Mouse (Mus musculus) embryonic facial prominence, embryonic 14.5 days (tissue): Measurements from ENCODE around the gene Atpaf1. TPM values are rescaled to one million over a fixed set of nuclear protein-coding genes. Genes with fewer than 3 reads are reported as not detected.
A peak's percentile ranks its signal among the peaks of the same experiment; 100 is the strongest.

Experiments
- ATAC-seq: fragments of 200-750 bp; cut with Nextera tagmentation; 2 replicates; pipeline ENCODE4 v1.8.0; 2017; ENCODE audit warnings: low read depth, moderate number of reproducible peaks, moderate TSS enrichment
- DNase-seq: peaks from one replicate; pipeline ENCODE4 v3.0.0-alpha.2; 2015; ENCODE audit warnings: low spot score
- H3K27ac ChIP-seq: fragments of 300-500 bp; sonication (generic); replicated peaks from 2 replicates; pipeline ENCODE4 v1.5.1; 2014; ENCODE audit warnings: low read depth, mild to moderate bottlenecking, low read length, moderate library complexity
- H3K27me3 ChIP-seq: fragments of 300-500 bp; sonication (generic); replicated peaks from 2 replicates; pipeline ENCODE4 v1.6.1; 2014; ENCODE audit warnings: low read length; ENCODE audit not compliant: control insufficient read depth, insufficient read depth
- H3K36me3 ChIP-seq: fragments of 300-500 bp; sonication (generic); 2 replicates; pipeline ENCODE4 v1.6.1; 2014; ENCODE audit warnings: low read length, mixed read lengths; ENCODE audit not compliant: control insufficient read depth, insufficient read depth
- H3K4me1 ChIP-seq: fragments of 300-500 bp; sonication (generic); 2 replicates; pipeline ENCODE4 v1.6.1; 2014; ENCODE audit warnings: antibody characterized with exemption, low read length; ENCODE audit not compliant: control insufficient read depth, insufficient read depth
- H3K4me2 ChIP-seq: fragments of 300-500 bp; sonication (generic); 2 replicates; pipeline ENCODE4 v1.6.1; 2014; ENCODE audit warnings: low read depth, mild to moderate bottlenecking, low read length, moderate library complexity, mixed read lengths
- H3K4me3 ChIP-seq: fragments of 300-500 bp; sonication (generic); 2 replicates; pipeline ENCODE4 v1.5.1; 2014; ENCODE audit warnings: low read depth, mild to moderate bottlenecking, low read length
- H3K9ac ChIP-seq: fragments of 300-500 bp; sonication (generic); 2 replicates; pipeline ENCODE4 v1.6.1; 2014; ENCODE audit warnings: low read depth, mild to moderate bottlenecking, low read length, moderate library complexity, mixed read lengths
- H3K9me3 ChIP-seq: fragments of 300-500 bp; sonication (generic); 2 replicates; pipeline ENCODE4 v1.6.1; 2016; ENCODE audit warnings: low read length; ENCODE audit not compliant: control insufficient read depth
- WGBS: fragments of 180-500 bp; shearing (Covaris S2); extraction: QIAGEN DNeasy Blood & Tissue Kit; methylation state at CpG from one replicate; pipeline ENCODE4 v1.1.7; 2014; 5-methylcytosine and 5-hydroxymethylcytosine counted together
- polyA plus RNA-seq: library from polyadenylated mRNA; unstranded; fragments of >200 nt; fragmentation: Nextera tagmentation; extraction: Ambion mirVana; gene quantifications from 2 replicates; pipeline ENCODE4 v1.2.1, GENCODE M21; 2014

Atpaf1 gene
- polyA plus RNA-seq, 1 experiment from 2014 or later, result 54.4 TPM

GRCm38 (mm10) chr4:115821431-115821830 is 36.8 kb downstream of the Atpaf1 start:
- H3K4me2 ChIP-seq, result no peak overlapping the region
- no peak overlapping the region for H3K27ac ChIP-seq
- H3K36me3 ChIP-seq, result peaks cover 9% of the 10 kb centered on the region; the same call in 1 of the 2 replicates
- H3K4me1 ChIP-seq, result no peaks in the 10 kb centered on the region
- DNase-seq (no peak), ATAC-seq (no peak)
- no peaks in the 10 kb centered on the region for H3K27me3 ChIP-seq
- no peak overlapping the region for H3K9ac ChIP-seq
- no peaks in the 10 kb centered on the region for H3K9me3 ChIP-seq
- no peak overlapping the region for H3K4me3 ChIP-seq

- ATAC-seq, result no peak
- Histone ChIP-seq H3K4me3 (no peak overlapping the region), H3K4me2 (no peak overlapping the region), H3K27ac (no peak overlapping the region), H3K9ac (no peak overlapping the region), H3K36me3 (peaks cover 8% of the 10 kb centered on the region; the same call in 1 of the 2 replicates), H3K4me1 (no peaks in the 10 kb centered on the region), H3K9me3 (no peaks in the 10 kb centered on the region), H3K27me3 (no peaks in the 10 kb centered on the region)
- DNase-seq, result no peak
- WGBS, result 75% methylated on average over 3 of the region's 3 CpGs
Observed at GRCm38 (mm10) chr4:115821928-115822327, 37.3 kb downstream of the Atpaf1 start.

DNA sequence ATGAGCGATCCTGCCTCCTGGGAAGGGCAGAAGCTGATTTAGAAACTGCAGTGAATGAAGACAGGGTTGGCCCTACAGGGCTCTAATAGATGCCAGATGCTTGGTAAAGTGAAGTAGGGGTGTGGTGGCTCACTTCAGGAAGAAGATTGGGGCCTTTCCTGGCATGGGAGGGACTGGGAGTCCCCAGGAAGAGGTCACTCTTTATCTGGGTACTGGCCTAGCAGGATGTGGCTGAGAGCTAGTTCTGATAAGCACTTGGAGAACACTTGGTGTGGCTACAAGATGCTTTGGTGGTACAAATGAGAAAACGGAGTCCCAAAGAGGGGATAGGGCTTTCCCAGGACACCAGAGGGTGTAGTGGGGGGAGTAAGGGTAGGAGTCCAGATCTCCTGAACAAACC is 39.6 kb downstream of the Atpaf1 start:
- ATAC-seq, result no peak
- WGBS, result 63% methylated on average over 2 of the region's 2 CpGs

GRCm38 (mm10) chr4:115825271-115825670 is 40.7 kb downstream of the Atpaf1 start:
- no peak overlapping the region for H3K4me2 ChIP-seq
- no peaks in the 10 kb centered on the region for H3K9me3 ChIP-seq
- ATAC-seq (no peak), DNase-seq (no peak)
- H3K4me3 ChIP-seq, result no peak overlapping the region
- no peak overlapping the region for H3K27ac ChIP-seq
- H3K36me3 ChIP-seq, result no peaks in the 10 kb centered on the region
- H3K27me3 ChIP-seq, result no peaks in the 10 kb centered on the region
- H3K9ac ChIP-seq, result no peak overlapping the region
- WGBS, result 86% methylated on average over 2 of the region's 2 CpGs
- peaks cover 6% of the 10 kb centered on the region; the same call in 1 of the 2 replicates for H3K4me1 ChIP-seq

More for the DNA sequence above, 39.6 kb downstream of the Atpaf1 start:
- Histone ChIP-seq H3K9ac (no peak overlapping the region), H3K4me2 (no peak overlapping the region), H3K27ac (no peak overlapping the region), H3K4me1 (peaks cover 6% of the 10 kb centered on the region; the same call in 1 of the 2 replicates), H3K27me3 (no peaks in the 10 kb centered on the region), H3K9me3 (no peaks in the 10 kb centered on the region), H3K36me3 (peaks cover 6% of the 10 kb centered on the region; the same call in 1 of the 2 replicates), H3K4me3 (no peak overlapping the region)
- no peak for DNase-seq

DNA sequence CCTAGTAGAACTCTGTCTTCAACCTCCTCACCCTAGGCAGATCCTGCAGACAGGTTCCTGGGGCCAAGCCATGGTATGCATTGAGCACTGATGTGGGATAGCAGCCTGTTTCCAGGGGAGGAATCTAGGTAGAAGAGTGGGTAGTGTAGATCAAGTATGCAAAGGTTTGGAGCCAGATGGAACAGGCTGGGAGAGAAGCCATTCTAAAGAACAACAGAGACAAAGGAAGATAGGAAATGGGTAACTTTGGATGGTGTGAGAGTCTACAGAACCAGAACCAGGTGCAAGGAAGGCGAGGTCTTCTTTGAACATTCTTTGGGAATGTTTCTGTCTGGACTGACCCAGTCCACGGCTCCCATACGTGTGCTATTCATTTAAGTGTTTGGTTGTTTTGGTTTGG is 42.5 kb downstream of the Atpaf1 start:
- Histone ChIP-seq H3K4me1 (peaks cover 6% of the 10 kb centered on the region; the same call in 1 of the 2 replicates), H3K9ac (no peak overlapping the region), H3K4me3 (peak overlapping the region; percentile 78; the same call in 1 of the 2 replicates), H3K36me3 (peaks cover 10% of the 10 kb centered on the region), H3K9me3 (no peaks in the 10 kb centered on the region), H3K27me3 (no peaks in the 10 kb centered on the region), H3K27ac (no peak overlapping the region), H3K4me2 (peak overlapping the region; percentile 56)
- WGBS, result 71% methylated on average over 3 of the region's 3 CpGs
- ATAC-seq (no peak), DNase-seq (no peak)

DNA sequence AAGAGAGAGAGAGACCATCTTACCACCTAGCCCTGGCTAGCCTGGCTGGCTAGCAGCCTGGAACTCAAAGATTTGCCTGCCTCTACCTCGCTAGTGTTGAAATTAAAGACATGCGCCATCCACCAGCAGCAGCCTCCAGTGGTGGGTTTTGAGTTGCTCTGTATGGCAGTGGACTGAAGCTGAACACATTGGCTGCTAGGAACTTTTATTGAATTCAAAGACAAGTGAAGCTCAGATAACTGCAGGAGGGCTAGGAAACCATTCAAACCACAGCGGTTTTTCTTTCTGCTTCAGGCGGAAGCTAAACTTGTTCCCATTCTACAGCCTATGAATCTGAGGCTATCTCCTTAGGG is 42.9 kb downstream of the Atpaf1 start:
- 3% methylated on average over 4 of the region's 4 CpGs for WGBS
- peak overlapping the region; percentile 79 for H3K9ac ChIP-seq
- H3K27me3 ChIP-seq, result no peaks in the 10 kb centered on the region
- H3K9me3 ChIP-seq, result no peaks in the 10 kb centered on the region
- peaks cover 12% of the 10 kb centered on the region for H3K36me3 ChIP-seq
- H3K4me3 ChIP-seq, result peak overlapping the region; percentile 78
- H3K4me2 ChIP-seq, result peak overlapping the region; percentile 56
- H3K27ac ChIP-seq, result peak overlapping the region; percentile 75
- no peak for DNase-seq
- H3K4me1 ChIP-seq, result peaks cover 6% of the 10 kb centered on the region; the same call in 1 of the 2 replicates
- peak; percentile 26 for ATAC-seq

- WGBS, result 0% methylated on average over 30 of the region's 57 CpGs
- peak; percentile 91 for ATAC-seq
- peak within 1 kb of the TSS; percentile 79 for H3K9ac ChIP-seq
Observed at GRCm38 (mm10) chr4:115827888-115828571, 43.4 kb downstream of the Atpaf1 start, which contains the start of gene Mob3c. Mob3c (plus strand) TSS chr4:115828092.

GRCm38 (mm10) chr4:115828572-115828902 is 43.9 kb downstream of the Atpaf1 start:
- no peaks in the 10 kb centered on the region for H3K9me3 ChIP-seq
- H3K4me3 ChIP-seq, result peak overlapping the region; percentile 78
- H3K4me2 ChIP-seq, result peak overlapping the region; percentile 56
- 6% methylated on average over 8 of the region's 8 CpGs for WGBS
- peak overlapping the region; percentile 79 for H3K9ac ChIP-seq
- H3K36me3 ChIP-seq, result peaks cover 14% of the 10 kb centered on the region
- ATAC-seq, result peak; percentile 6; the same call in 1 of the 2 replicates
- H3K27ac ChIP-seq, result no peak overlapping the region
- no peak for DNase-seq
- H3K4me1 ChIP-seq, result peaks cover 6% of the 10 kb centered on the region; the same call in 1 of the 2 replicates
- H3K27me3 ChIP-seq, result no peaks in the 10 kb centered on the region

More at GRCm38 (mm10) chr4:115827888-115828571, 43.4 kb downstream of the Atpaf1 start, which contains the start of gene Mob3c:
- Histone ChIP-seq H3K4me2 (peak within 1 kb of the TSS; percentile 56), H3K27ac (peak within 1 kb of the TSS; percentile 75), H3K9me3 (no peaks in the 10 kb centered on the region), H3K27me3 (no peaks in the 10 kb centered on the region), H3K4me3 (peak within 1 kb of the TSS; percentile 78), H3K36me3 (peaks cover 12% of the 10 kb centered on the region), H3K4me1 (peaks cover 6% of the 10 kb centered on the region; the same call in 1 of the 2 replicates)
- DNase-seq, result peak; percentile 92

DNA sequence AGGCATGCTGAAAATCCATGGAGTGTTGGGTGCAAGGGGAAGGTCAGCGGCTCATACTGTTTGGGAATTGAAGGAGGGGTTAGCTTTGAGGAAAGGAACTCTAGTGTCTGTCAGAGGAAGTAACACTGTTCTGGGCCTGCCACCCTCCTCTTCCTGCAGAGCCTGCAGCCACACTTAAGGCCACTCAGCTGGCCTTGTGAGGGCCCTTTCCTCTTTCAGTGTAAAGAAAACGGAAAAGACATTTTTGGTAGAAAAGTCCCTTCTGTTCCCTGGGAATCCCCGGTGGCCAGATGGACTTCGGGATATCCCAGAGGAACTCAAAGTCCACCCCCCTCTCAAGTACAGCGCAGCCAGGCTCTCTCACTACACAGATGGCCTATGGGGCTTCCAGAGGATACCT is 45.9 kb downstream of the Atpaf1 start:
- ATAC-seq (no peak), DNase-seq (no peak)
- H3K4me2 ChIP-seq, result no peak overlapping the region
- no peaks in the 10 kb centered on the region for H3K9me3 ChIP-seq
- 81% methylated on average over 5 of the region's 5 CpGs for WGBS
- H3K9ac ChIP-seq, result no peak overlapping the region
- H3K36me3 ChIP-seq, result peaks cover 27% of the 10 kb centered on the region
- H3K27ac ChIP-seq, result no peak overlapping the region
- peaks cover 6% of the 10 kb centered on the region; the same call in 1 of the 2 replicates for H3K4me1 ChIP-seq
- no peaks in the 10 kb centered on the region for H3K27me3 ChIP-seq
- H3K4me3 ChIP-seq, result no peak overlapping the region
